Mouse (Mus musculus) forebrain, embryonic 12.5 days (tissue): ENCODE measurements at regions not wholly inside any gene's neighbourhood (a gene's known extent, or its start where the extent isn't known, plus 50 kb on each side); places are given as distances from the start of the nearest gene placed in this dataset.
"Not testable (repeated sequence)": the region's sequence is repeated elsewhere in the genome, so short reads cannot be mapped to it uniquely, and the experiment has no call there.

ENCODE experiments used
- ATAC-seq: fragments of 200-750 bp; cut with Nextera tagmentation; 2 replicates; pipeline ENCODE4 v1.8.0; 2017; ENCODE audit warnings: moderate TSS enrichment; ENCODE audit not compliant: low FRiP score
- H3K27ac ChIP-seq: fragments of 300-500 bp; sonication (generic); 2 replicates; pipeline ENCODE4 v1.5.1; 2016; ENCODE audit warnings: mild to moderate bottlenecking
- H3K27me3 ChIP-seq: fragments of 300-500 bp; sonication (generic); 2 replicates; pipeline ENCODE4 v1.6.1; 2016; ENCODE audit warnings: mild to moderate bottlenecking
- H3K36me3 ChIP-seq: fragments of 300-500 bp; sonication (generic); replicated peaks from 2 replicates; pipeline ENCODE4 v1.6.1; 2016; ENCODE audit warnings: mild to moderate bottlenecking
- H3K4me1 ChIP-seq: fragments of 300-500 bp; sonication (generic); 2 replicates; pipeline ENCODE4 v1.6.1; 2016
- H3K4me2 ChIP-seq: fragments of 300-500 bp; sonication (generic); 2 replicates; pipeline ENCODE4 v1.6.1; 2016; ENCODE audit warnings: mild to moderate bottlenecking, moderate library complexity
- H3K4me3 ChIP-seq: fragments of 300-500 bp; sonication (generic); replicated peaks from 2 replicates; pipeline ENCODE4 v1.5.1; 2016; ENCODE audit warnings: mild to moderate bottlenecking
- H3K9ac ChIP-seq: fragments of 300-500 bp; sonication (generic); 2 replicates; pipeline ENCODE4 v1.6.1; 2016; ENCODE audit warnings: mild to moderate bottlenecking
- H3K9me3 ChIP-seq: fragments of 300-500 bp; sonication (generic); 2 replicates; pipeline ENCODE4 v1.6.1; 2016
- WGBS: fragments of 180-500 bp; shearing (Covaris S2); methylation state at CpG from one replicate; pipeline ENCODE4 v1.1.7; 2016; 5-methylcytosine and 5-hydroxymethylcytosine counted together

DNA sequence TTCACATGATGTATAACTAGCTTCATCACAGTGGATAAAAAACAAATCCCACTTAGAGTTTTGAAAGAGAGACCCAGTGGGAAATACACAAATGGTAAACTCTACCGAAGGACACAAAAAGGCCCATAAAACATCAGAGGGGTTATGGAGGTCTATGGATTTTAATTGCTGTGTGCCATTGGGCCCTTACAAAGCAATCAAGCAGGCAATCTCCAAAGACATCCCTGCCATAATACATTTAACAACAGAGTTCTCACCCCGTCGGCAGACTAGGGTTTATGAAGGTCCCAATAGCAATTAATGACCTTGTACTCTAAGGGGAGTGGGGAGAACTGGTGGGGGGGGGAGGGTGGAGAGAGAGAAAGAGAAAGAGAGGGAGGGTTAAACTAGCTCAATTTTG, 448.0 kb downstream of the Anxa1 start:
- no peak for ATAC-seq
- H3K27ac ChIP-seq: no peak overlapping the region
- no peak overlapping the region for H3K4me2 ChIP-seq
- no peak overlapping the region for H3K4me3 ChIP-seq
- WGBS: 49% methylated on average over 3 of the region's 3 CpGs
- no peaks in the 10 kb centered on the region for H3K9me3 ChIP-seq
- no peaks in the 10 kb centered on the region for H3K36me3 ChIP-seq
- no peak overlapping the region for H3K9ac ChIP-seq
- no peaks in the 10 kb centered on the region for H3K27me3 ChIP-seq
- H3K4me1 ChIP-seq: no peaks in the 10 kb centered on the region

DNA sequence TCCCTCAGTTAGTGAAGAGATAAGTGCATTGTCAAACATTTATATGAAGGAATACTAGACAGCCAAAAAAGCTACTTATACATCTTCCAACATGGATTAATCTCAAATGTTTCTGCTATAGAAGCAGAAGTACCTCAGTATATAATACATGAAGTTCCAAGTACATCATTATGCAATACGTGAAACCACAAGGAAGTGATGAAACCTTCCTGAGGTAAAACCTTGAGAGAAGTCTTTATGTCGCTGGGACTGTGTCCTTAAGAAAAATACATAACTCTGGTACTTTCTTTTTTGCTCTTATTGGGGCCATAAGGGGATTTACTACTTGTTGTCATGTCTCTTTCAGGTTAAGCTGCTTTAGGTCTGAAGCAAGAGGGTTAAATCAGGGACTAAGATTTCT, 469.6 kb downstream of the Anxa1 start:
- Histone ChIP-seq H3K4me1 (no peaks in the 10 kb centered on the region), H3K4me3 (no peak overlapping the region), H3K36me3 (no peaks in the 10 kb centered on the region), H3K27me3 (no peaks in the 10 kb centered on the region), H3K9me3 (no peaks in the 10 kb centered on the region), H3K27ac (no peak overlapping the region), H3K9ac (no peak overlapping the region), H3K4me2 (no peak overlapping the region)
- 92% methylated on average over 2 of the region's 2 CpGs for whole genome bisulfite sequencing
- no peak for ATAC-seq

DNA sequence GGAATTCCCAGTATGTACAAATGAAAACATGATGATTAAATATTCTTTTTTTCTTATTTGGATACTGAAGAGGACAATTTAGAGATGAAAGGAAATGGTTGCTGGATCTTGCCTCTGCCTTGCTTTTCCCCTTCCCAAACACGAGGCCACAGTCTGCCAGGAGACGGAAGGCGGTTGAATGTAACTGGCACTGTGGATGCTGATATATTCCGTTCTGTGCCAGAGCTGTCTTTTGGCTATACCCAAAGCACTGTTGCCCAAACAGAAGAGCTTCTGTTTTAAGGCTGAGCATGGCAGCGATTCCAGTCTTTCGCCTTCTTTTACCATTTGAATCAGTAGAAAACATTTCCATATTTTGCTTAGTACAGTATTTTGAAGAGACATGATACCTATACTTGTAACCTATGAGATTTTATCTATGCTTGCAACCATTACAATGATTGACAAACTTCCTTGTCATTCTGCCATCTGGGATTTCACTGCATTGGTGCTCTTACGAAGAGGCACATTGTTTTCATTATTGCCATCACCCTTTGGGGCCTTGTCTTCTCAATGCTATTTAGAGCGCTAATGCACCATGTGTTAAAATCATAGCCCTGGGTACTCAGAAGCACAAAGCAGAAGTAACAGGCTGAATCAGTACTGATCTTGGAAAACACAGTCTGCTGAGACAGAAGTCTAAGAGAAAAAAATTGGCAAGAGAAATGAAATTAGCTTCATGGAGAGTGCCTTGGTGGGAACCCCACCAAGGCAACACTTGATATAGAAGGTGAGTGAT, 504.6 kb downstream of the Anxa1 start:
- H3K4me2 ChIP-seq: no peak overlapping the region
- H3K36me3 ChIP-seq: no peaks in the 10 kb centered on the region
- no peaks in the 10 kb centered on the region for H3K27me3 ChIP-seq
- no peak overlapping the region for H3K9ac ChIP-seq
- H3K4me3 ChIP-seq: no peak overlapping the region
- no peaks in the 10 kb centered on the region for H3K9me3 ChIP-seq
- no peak for ATAC-seq
- no peaks in the 10 kb centered on the region for H3K4me1 ChIP-seq
- 85% methylated on average over 8 of the region's 8 CpGs for WGBS
- no peak overlapping the region for H3K27ac ChIP-seq

DNA sequence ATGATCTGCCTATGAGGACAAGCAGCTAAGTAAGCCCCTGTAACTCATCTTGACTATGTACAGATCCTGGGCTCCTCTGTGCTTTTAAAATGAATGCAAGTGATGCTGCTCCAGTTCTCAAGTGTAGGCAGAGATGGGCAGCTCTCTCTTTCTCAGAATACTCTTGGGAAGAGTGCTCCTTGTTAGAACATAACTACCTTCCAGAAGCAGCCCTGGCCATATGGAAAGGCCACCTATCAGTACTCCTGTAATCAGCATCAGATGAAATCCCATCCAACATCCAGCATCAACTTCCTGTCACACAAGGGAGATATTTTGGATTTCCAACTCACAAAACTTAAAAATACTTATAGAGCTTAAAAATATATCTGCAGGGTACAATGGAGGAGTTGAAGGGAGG, 509.8 kb downstream of the Anxa1 start:
- no peak overlapping the region for H3K9ac ChIP-seq
- H3K4me2 ChIP-seq: no peak overlapping the region
- no peak for ATAC-seq
- no peaks in the 10 kb centered on the region for H3K9me3 ChIP-seq
- no peaks in the 10 kb centered on the region for H3K4me1 ChIP-seq
- H3K27ac ChIP-seq: no peak overlapping the region
- H3K4me3 ChIP-seq: no peak overlapping the region
- H3K27me3 ChIP-seq: no peaks in the 10 kb centered on the region
- no peaks in the 10 kb centered on the region for H3K36me3 ChIP-seq

DNA sequence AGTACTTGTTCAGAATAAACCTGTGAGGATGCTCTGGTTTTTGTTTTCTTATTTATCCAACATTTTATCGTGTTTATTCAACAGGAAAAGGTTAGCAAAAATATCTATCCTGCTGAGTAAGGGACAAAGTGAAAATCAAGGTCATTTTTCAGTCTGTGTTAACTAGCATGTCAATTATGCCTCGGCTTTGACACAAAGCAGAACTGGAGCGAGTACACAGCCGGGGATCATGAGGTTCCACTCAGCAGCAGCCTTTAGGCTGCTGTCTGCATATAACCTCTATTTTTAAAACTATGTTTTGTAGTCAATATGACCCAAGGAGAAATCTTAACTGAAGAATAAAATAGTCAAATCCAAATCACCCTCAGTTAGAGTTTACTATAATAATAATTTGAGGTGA, 542.6 kb downstream of the Anxa1 start:
- Histone ChIP-seq H3K9me3 (no peaks in the 10 kb centered on the region), H3K27me3 (no peaks in the 10 kb centered on the region), H3K4me1 (no peaks in the 10 kb centered on the region), H3K9ac (no peak overlapping the region), H3K4me2 (no peak overlapping the region), H3K27ac (no peak overlapping the region), H3K4me3 (no peak overlapping the region), H3K36me3 (no peaks in the 10 kb centered on the region)
- no peak for ATAC-seq
- WGBS: 73% methylated on average over 4 of the region's 4 CpGs

DNA sequence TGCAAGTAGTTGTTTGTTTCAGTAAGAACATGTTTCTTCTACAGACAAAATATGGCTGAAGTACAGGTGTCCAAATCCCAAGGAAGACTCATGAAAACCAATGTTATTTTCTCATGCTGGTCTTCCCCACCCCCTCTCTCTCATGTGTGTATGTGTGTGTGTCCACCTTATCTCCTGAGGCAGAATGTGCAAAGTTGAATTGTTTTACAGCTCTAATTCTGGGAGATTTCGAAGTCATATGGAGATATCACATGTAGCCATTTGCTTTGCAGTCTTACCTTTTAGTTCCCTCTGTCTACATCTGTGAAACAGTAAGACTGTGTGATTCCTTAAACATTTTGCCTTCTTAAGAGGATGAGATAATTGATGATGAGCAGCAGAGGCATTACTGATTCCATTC, 582.8 kb downstream of the Anxa1 start:
- Histone ChIP-seq H3K4me3 (no peak overlapping the region), H3K36me3 (no peaks in the 10 kb centered on the region), H3K4me1 (no peaks in the 10 kb centered on the region), H3K9ac (no peak overlapping the region), H3K27ac (no peak overlapping the region), H3K4me2 (no peak overlapping the region), H3K27me3 (no peaks in the 10 kb centered on the region), H3K9me3 (no peaks in the 10 kb centered on the region)
- no peak for ATAC-seq
- WGBS: 74% methylated on average over 1 of the region's 1 CpGs

DNA sequence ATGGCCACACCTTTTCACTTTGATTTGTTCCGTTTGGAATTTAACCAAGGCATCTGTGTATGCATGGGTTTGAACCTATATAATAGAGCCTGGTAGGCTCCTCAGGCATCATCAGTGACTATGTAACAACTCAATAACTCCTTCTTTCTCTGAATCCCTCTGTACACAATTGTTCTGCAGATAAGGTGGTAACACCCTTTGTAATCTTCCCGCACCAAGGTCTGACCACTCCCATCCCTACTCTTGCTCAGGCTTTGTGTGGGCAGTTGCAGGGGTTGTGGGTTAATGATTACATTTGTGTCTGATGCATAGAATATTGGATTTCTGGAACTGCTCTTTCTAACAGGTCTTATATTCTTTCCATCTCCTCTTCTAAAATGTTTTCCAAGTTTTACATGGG, 596.9 kb downstream of the Anxa1 start:
- no peak overlapping the region for H3K9ac ChIP-seq
- no peaks in the 10 kb centered on the region for H3K27me3 ChIP-seq
- no peak overlapping the region for H3K4me3 ChIP-seq
- no peaks in the 10 kb centered on the region for H3K36me3 ChIP-seq
- no peaks in the 10 kb centered on the region for H3K4me1 ChIP-seq
- 83% methylated on average over 2 of the region's 2 CpGs for WGBS
- H3K9me3 ChIP-seq: no peaks in the 10 kb centered on the region
- H3K4me2 ChIP-seq: no peak overlapping the region
- ATAC-seq: no peak
- no peak overlapping the region for H3K27ac ChIP-seq

DNA sequence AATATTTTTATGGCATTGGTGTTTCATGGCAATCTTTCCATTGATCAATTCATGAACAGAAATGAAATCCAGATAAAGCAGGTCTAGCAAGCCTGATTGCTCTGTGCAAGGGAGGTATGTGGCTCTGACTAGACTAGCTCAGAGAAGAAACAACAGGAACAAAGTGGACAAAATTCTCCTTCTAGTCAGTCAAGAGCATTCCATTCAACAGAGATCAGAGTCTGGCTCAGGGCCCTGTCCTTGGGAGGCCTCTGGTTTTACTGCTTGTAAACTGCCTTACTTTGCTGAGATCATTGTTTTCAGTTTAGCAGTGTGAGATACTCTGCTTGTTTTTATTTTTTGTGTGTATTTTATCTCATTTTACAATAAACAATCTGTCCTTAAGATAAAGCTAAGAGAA, 607.2 kb downstream of the Anxa1 start:
- ATAC-seq: no peak
- H3K27me3 ChIP-seq: no peaks in the 10 kb centered on the region
- H3K4me2 ChIP-seq: no peak overlapping the region
- no peaks in the 10 kb centered on the region for H3K4me1 ChIP-seq
- H3K36me3 ChIP-seq: no peaks in the 10 kb centered on the region
- no peak overlapping the region for H3K9ac ChIP-seq
- H3K9me3 ChIP-seq: no peaks in the 10 kb centered on the region
- no peak overlapping the region for H3K27ac ChIP-seq
- no peak overlapping the region for H3K4me3 ChIP-seq

DNA sequence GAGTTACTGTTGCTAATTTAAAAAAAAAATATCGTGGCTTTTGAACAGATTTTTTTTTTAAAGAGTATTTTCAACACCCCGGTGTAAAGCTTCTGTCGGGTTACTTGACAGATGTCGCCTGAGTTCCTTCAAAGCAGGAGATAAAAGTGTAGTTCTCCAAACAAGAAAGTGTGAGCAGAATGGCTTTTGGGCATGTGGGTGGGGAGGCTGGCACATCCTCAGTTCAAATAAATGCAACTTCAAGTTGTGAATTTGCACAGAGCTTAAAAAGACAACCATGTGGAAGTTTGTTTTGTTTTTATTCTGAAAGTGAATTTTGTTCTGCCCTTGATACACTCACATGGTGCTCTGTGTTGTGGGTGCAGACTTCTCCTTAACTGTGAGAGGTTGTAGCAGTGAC, 612.9 kb downstream of the Anxa1 start:
- no peaks in the 10 kb centered on the region for H3K36me3 ChIP-seq
- no peaks in the 10 kb centered on the region for H3K4me1 ChIP-seq
- H3K9ac ChIP-seq: no peak overlapping the region
- no peaks in the 10 kb centered on the region for H3K9me3 ChIP-seq
- no peak overlapping the region for H3K27ac ChIP-seq
- H3K4me2 ChIP-seq: no peak overlapping the region
- ATAC-seq: no peak
- no peaks in the 10 kb centered on the region for H3K27me3 ChIP-seq
- H3K4me3 ChIP-seq: no peak overlapping the region
- WGBS: 83% methylated on average over 4 of the region's 4 CpGs

DNA sequence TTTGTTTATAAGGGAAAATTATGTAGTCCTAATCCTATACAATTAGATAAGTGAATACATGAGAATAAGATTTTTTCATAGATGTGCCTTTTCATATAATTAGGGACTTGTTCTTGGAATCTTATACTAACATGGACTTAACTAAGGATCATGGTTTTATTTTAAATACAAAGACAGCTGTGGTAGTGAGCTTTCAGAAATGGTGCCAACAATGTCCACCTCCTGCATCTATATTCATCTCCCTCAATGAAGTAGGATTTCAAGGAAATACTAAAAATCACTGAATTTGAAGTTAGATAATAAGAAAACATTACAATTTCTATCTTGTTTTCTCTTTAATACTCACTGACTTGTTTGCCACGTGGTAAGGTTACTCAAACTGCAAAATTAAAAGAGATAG, 619.8 kb downstream of the Anxa1 start:
- H3K9me3 ChIP-seq: no peaks in the 10 kb centered on the region
- H3K27ac ChIP-seq: no peak overlapping the region
- H3K27me3 ChIP-seq: no peaks in the 10 kb centered on the region
- no peaks in the 10 kb centered on the region for H3K36me3 ChIP-seq
- no peak overlapping the region for H3K9ac ChIP-seq
- WGBS: 53% methylated on average over 1 of the region's 1 CpGs
- no peak for ATAC-seq
- no peaks in the 10 kb centered on the region for H3K4me1 ChIP-seq
- H3K4me3 ChIP-seq: no peak overlapping the region
- no peak overlapping the region for H3K4me2 ChIP-seq

DNA sequence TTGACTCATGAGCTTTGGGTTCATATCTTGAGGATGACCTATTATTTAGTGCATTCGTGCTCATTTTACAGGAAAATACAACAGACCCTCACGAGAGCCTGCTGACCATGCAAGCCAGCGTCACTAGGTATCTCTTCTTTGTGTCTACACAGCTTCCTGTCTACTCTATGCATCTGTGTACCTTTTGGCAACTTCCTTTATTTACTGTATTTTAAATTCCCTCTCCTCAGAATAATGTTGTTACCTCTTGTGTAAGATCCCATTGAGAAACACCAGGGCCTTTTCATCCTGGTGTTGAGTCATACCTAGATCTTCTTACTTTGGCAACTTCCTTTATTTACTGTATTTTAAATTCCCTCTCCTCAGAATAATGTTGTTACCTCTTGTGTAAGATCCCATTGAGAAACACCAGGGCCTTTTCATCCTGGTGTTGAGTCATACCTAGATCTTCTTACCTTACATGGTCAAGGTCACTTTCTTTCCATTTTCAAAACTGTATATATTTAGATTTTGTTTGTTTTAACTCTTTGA, 639.1 kb upstream of the Rorb start:
- H3K4me1 ChIP-seq, ATAC-seq, H3K4me2 ChIP-seq, H3K9me3 ChIP-seq, H3K9ac ChIP-seq, H3K27me3 ChIP-seq, H3K4me3 ChIP-seq, H3K36me3 ChIP-seq, H3K27ac ChIP-seq: not testable (repeated sequence)
- WGBS: 90% methylated on average over 3 of the region's 3 CpGs

DNA sequence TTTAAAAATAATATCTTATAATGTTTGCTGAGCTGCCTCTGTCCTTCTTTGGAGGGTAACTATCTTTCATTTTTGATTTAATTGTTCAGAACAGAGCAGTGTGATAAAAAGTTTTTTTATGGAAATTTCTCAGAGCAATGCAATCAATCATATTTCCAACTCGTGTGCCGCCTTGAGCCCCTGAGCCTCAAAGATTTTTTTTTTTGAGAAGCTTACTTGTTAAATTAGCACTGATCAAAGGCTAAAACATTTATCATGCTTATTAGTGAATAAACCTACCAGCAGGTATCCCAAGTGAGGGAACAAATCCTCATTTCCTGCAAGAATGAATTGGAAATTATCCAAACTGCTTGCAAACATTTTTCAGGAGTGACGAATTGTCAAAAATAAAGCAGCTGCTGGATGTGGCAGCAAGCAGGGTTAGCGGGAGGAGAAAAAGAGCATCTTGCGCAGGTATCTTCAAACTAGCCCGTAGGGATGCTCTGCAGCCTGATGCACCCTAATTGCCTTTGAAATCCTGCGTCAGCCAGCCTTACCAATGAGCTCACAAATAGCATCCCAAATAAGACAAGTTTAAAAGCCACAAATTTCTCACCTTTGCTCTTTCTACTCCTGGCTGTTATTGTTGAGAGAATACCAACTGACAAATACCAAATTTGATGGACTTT, 637.0 kb upstream of the Rorb start:
- Histone ChIP-seq H3K9me3 (no peaks in the 10 kb centered on the region), H3K36me3 (no peaks in the 10 kb centered on the region), H3K4me3 (no peak overlapping the region), H3K9ac (no peak overlapping the region), H3K27ac (no peak overlapping the region), H3K4me2 (no peak overlapping the region), H3K27me3 (no peaks in the 10 kb centered on the region), H3K4me1 (no peaks in the 10 kb centered on the region)
- no peak for ATAC-seq
- 74% methylated on average over 7 of the region's 7 CpGs for WGBS

DNA sequence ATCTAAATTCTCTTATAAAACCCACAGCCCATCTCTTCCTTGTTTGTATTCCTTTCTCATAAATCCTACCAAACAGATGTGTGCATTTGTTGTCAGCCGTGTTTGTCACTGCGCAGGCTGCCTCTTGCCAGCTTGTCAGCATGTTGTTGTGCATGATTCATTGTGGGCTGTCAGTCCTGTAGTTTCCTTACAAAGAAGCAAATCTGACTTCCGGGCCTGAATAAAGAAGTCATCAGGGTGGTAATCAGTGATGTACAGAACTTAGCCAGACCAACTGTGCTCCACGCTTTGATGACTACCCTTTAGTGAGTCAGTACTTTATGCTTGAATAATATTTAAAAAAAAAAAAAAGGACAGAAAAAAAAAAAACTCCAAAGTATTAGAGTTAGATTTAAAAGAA, 608.9 kb upstream of the Rorb start:
- Histone ChIP-seq H3K27ac (no peak overlapping the region), H3K4me2 (no peak overlapping the region), H3K9ac (no peak overlapping the region), H3K27me3 (no peaks in the 10 kb centered on the region), H3K9me3 (no peaks in the 10 kb centered on the region), H3K4me3 (no peak overlapping the region), H3K36me3 (no peaks in the 10 kb centered on the region), H3K4me1 (no peaks in the 10 kb centered on the region)
- ATAC-seq: no peak
- 64% methylated on average over 4 of the region's 4 CpGs for WGBS
